Mouse (Mus musculus): ENCODE results near the gene Sept9.
A peak's percentile ranks its signal among the peaks of the same experiment; 100 is the strongest.

Gene Sept9

GRCm38 (mm10) chr11:117199282-117200175, at the start of gene Sept9:
Gene Sept9 (plus strand): TSS chr11:117199661.
- DNase-seq (ENCODE audit: low read depth, low spot score), result peak; percentile 41

- DNase-seq (ENCODE audit: low read depth, low spot score), result no peak
These were observed 48.9 kb upstream of the Sept9 start for GRCm38 (mm10) chr11:117150467-117150966.

GRCm38 (mm10) chr11:117151461-117151860, 48.0 kb upstream of the Sept9 start:
- DNase-seq (ENCODE audit: low read depth, low spot score), result no peak

- no peak for DNase-seq (ENCODE audit: low read depth, low spot score)
These were observed 46.9 kb upstream of the Sept9 start for GRCm38 (mm10) chr11:117152541-117152940.

GRCm38 (mm10) chr11:117153553-117153952, 45.9 kb upstream of the Sept9 start:
- DNase-seq (ENCODE audit: low read depth, low spot score), result no peak

GRCm38 (mm10) chr11:117154088-117154815, 45.2 kb upstream of the Sept9 start:
- DNase-seq (ENCODE audit: low read depth, low spot score), result no peak

- peak; percentile 24 for DNase-seq (ENCODE audit: low read depth, low spot score)
These were observed 42.7 kb upstream of the Sept9 start for GRCm38 (mm10) chr11:117156725-117157124.

- no peak for DNase-seq (ENCODE audit: low read depth, low spot score)
These were observed 41.1 kb upstream of the Sept9 start for GRCm38 (mm10) chr11:117158343-117158742.

GRCm38 (mm10) chr11:117159257-117159945, 40.1 kb upstream of the Sept9 start:
- DNase-seq (ENCODE audit: low read depth, low spot score), result no peak

- no peak for DNase-seq (ENCODE audit: low read depth, low spot score)
These were observed 39.5 kb upstream of the Sept9 start for GRCm38 (mm10) chr11:117159946-117160307.

- no peak for DNase-seq (ENCODE audit: low read depth, low spot score)
These were observed 38.7 kb upstream of the Sept9 start for GRCm38 (mm10) chr11:117160791-117161190.

GRCm38 (mm10) chr11:117161574-117161973, 37.9 kb upstream of the Sept9 start:
- no peak for DNase-seq (ENCODE audit: low read depth, low spot score)

GRCm38 (mm10) chr11:117163098-117163497, 36.4 kb upstream of the Sept9 start:
- no peak for DNase-seq (ENCODE audit: low read depth, low spot score)

GRCm38 (mm10) chr11:117163771-117164170, 35.7 kb upstream of the Sept9 start:
- no peak for DNase-seq (ENCODE audit: low read depth, low spot score)

- DNase-seq (ENCODE audit: low read depth, low spot score), result no peak
These were observed 31.0 kb upstream of the Sept9 start for GRCm38 (mm10) chr11:117168278-117169087.

- DNase-seq (ENCODE audit: low read depth, low spot score), result no peak
These were observed 30.3 kb upstream of the Sept9 start for GRCm38 (mm10) chr11:117169088-117169635.

- no peak for DNase-seq (ENCODE audit: low read depth, low spot score)
These were observed 29.5 kb upstream of the Sept9 start for GRCm38 (mm10) chr11:117169801-117170565.

- no peak for DNase-seq (ENCODE audit: low read depth, low spot score)
These were observed 25.2 kb upstream of the Sept9 start for GRCm38 (mm10) chr11:117174098-117174892.

- DNase-seq (ENCODE audit: low read depth, low spot score), result peak; percentile 73
These were observed 24.5 kb upstream of the Sept9 start for GRCm38 (mm10) chr11:117174924-117175323.
